Mouse (Mus musculus) B cell, adult 67 days (primary cell): ENCODE data around the gene Tmem106c. TPM values are rescaled to one million over a fixed set of nuclear protein-coding genes. Genes with fewer than 3 reads are reported as not detected.

Experiments used
- total RNA-seq, 2 experiments: library from RNA; stranded (reverse); gene quantifications; 4 replicates each; pipeline ENCODE4 v1.2.4; 2023

Gene Tmem106c
- total RNA-seq: 10 to 100 TPM; 21.5 to 23.0 TPM

GRCm38 (mm10) chr15:97963989-97964835, at the start of gene Tmem106c:
Tmem106c (plus strand) TSS chr15:97964200.

GRCm38 (mm10) chr15:98003822-98004739, 40.1 kb downstream of the Tmem106c start, which contains the start of gene Col2a1:
Col2a1 (minus strand) TSS chr15:98004695.

Other genes starting within 250 kb of the Tmem106c start
- gene Endou, start 232.9 kb upstream of the Tmem106c start, total RNA-seq: 1 to 10 TPM; 6.5 to 6.6 TPM
- gene Rapgef3, start 196.2 kb upstream of the Tmem106c start, total RNA-seq: 1 to 10 TPM; 3.3 to 5.9 TPM
- 10 to 100 TPM; 16.1 to 30.8 TPM for gene Slc48a1, start 185.7 kb upstream of the Tmem106c start, total RNA-seq
- gene Hdac7, start 119.7 kb upstream of the Tmem106c start, total RNA-seq: 100 to 1,000 TPM; 138 to 158 TPM
- under 1 TPM; 0.33 to 0.75 TPM for gene Vdr, start 53.6 kb upstream of the Tmem106c start, total RNA-seq
- not detected for gene Col2a1, start 40.5 kb downstream of the Tmem106c start, total RNA-seq
- gene Pfkm, start 128.4 kb downstream of the Tmem106c start, total RNA-seq: 1 to 10 TPM; 4.7 to 5.5 TPM
- 10 to 100 TPM; 63.4 to 70.5 TPM for gene Senp1, start 129.5 kb downstream of the Tmem106c start, total RNA-seq
- gene Asb8, start 201.4 kb downstream of the Tmem106c start, total RNA-seq: 10 to 100 TPM; 21.2 to 27.4 TPM
- gene Ccdc184, start 203.0 kb downstream of the Tmem106c start, total RNA-seq: not detected
- not detected for gene Olfr288, start 231.3 kb downstream of the Tmem106c start, total RNA-seq